Mouse (Mus musculus) cortical plate, adult 2 months (tissue): ENCODE results near the gene Dirc2.

Experiments used
- CTCF ChIP-seq: fragments of 200-500 bp; IDR thresholded peaks from 2 replicates; pipeline ENCODE4 v1.5.1; 2011; ENCODE audit warnings: mild to moderate bottlenecking, control low read depth, low read length; ENCODE audit not compliant: insufficient read depth; ENCODE audit errors: extremely low read depth
- POLR2A ChIP-seq: fragments of 200-500 bp; IDR thresholded peaks from 2 replicates; pipeline ENCODE4 v1.6.1; 2011; ENCODE audit warnings: mild to moderate bottlenecking, low read length, control low read depth; ENCODE audit not compliant: insufficient read depth; ENCODE audit errors: extremely low read depth

GRCm38 (mm10) chr16:35732096-35732495 is 37.1 kb downstream of the Dirc2 start:
- no peak for TF ChIP-seq CTCF
- no peak for TF ChIP-seq POLR2A
